Mouse (Mus musculus): ENCODE results near the gene Stxbp2. TPM values are rescaled to one million over a fixed set of nuclear protein-coding genes. Genes with fewer than 3 reads are reported as not detected.
"Not testable (repeated sequence)": the region's sequence is repeated elsewhere in the genome, so short reads cannot be mapped to it uniquely, and the experiment has no call there.

Gene Stxbp2
- polyA plus RNA-seq (2016; fragmentation: Nextera tagmentation; extraction: Ambion mirVana) = 79.1 and 81.4 TPM in 2 replicates

- peaks cover 20% of the 10 kb centered on the region for H3K36me3 ChIP-seq
- H3K4me1 ChIP-seq = peaks cover 12% of the 10 kb centered on the region
- H3K9me3 ChIP-seq = no peaks in the 10 kb centered on the region
- H3K27ac ChIP-seq = peak within 1 kb of the TSS; percentile 90
- DNase-seq (ENCODE audit: low spot score) = peak; percentile 91
- H3K4me3 ChIP-seq = peak within 1 kb of the TSS; percentile 83
- peaks cover 12% of the 10 kb centered on the region for H3K27me3 ChIP-seq (ENCODE audit: insufficient read depth, poor library complexity, severe bottlenecking)
- WGBS = 6% methylated on average over 47 of the region's 47 CpGs
Observed at GRCm38 (mm10) chr8:3630647-3631477, at the start of gene Stxbp2. TSS of gene Stxbp2 (plus strand) at chr8:3630955.

- not testable (repeated sequence) for DNase-seq (ENCODE audit: low spot score); H3K4me1 ChIP-seq; H3K4me3 ChIP-seq; H3K9me3 ChIP-seq; H3K36me3 ChIP-seq; H3K27ac ChIP-seq
- H3K27me3 ChIP-seq (ENCODE audit: insufficient read depth, poor library complexity, severe bottlenecking) = peaks cover 11% of the 10 kb centered on the region
- 71% methylated on average over 2 of the region's 3 CpGs for WGBS
Observed at GRCm38 (mm10) chr8:3581961-3582360, 48.8 kb upstream of the Stxbp2 start.

GRCm38 (mm10) chr8:3586452-3586851, 44.3 kb upstream of the Stxbp2 start:
- Histone ChIP-seq H3K27me3 (ENCODE audit: insufficient read depth, poor library complexity, severe bottlenecking) (peaks cover 19% of the 10 kb centered on the region), H3K4me3 (no peak overlapping the region), H3K36me3 (no peaks in the 10 kb centered on the region), H3K9me3 (no peaks in the 10 kb centered on the region), H3K27ac (no peak overlapping the region), H3K4me1 (peaks cover 7% of the 10 kb centered on the region)
- 85% methylated on average over 2 of the region's 2 CpGs for WGBS
- DNase-seq (ENCODE audit: low spot score) = no peak

- WGBS = 6% methylated on average over 7 of the region's 7 CpGs
- Histone ChIP-seq H3K4me1 (peaks cover 7% of the 10 kb centered on the region), H3K27me3 (ENCODE audit: insufficient read depth, poor library complexity, severe bottlenecking) (peaks cover 19% of the 10 kb centered on the region), H3K4me3 (peak within 1 kb of the TSS; percentile 74), H3K27ac (peak within 1 kb of the TSS; percentile 81), H3K36me3 (no peaks in the 10 kb centered on the region), H3K9me3 (no peaks in the 10 kb centered on the region)
- no peak for DNase-seq (ENCODE audit: low spot score)
Observed at GRCm38 (mm10) chr8:3586993-3587390, 43.8 kb upstream of the Stxbp2 start, which contains the start of gene Camsap3. TSS of gene Camsap3 (plus strand) at chr8:3587293.

GRCm38 (mm10) chr8:3587391-3588257, 43.1 kb upstream of the Stxbp2 start:
- Histone ChIP-seq H3K4me1 (peaks cover 7% of the 10 kb centered on the region), H3K27me3 (ENCODE audit: insufficient read depth, poor library complexity, severe bottlenecking) (peaks cover 19% of the 10 kb centered on the region), H3K9me3 (no peaks in the 10 kb centered on the region), H3K27ac (peak overlapping the region; percentile 81), H3K4me3 (peak overlapping the region; percentile 74), H3K36me3 (no peaks in the 10 kb centered on the region)
- DNase-seq (ENCODE audit: low spot score) = no peak
- under 1% methylated on average over 77 of the region's 77 CpGs for WGBS

- Histone ChIP-seq H3K4me1 (peaks cover 7% of the 10 kb centered on the region), H3K9me3 (no peaks in the 10 kb centered on the region), H3K36me3 (no peaks in the 10 kb centered on the region), H3K4me3 (peak overlapping the region; percentile 74), H3K27ac (peak overlapping the region; percentile 81), H3K27me3 (ENCODE audit: insufficient read depth, poor library complexity, severe bottlenecking) (peaks cover 19% of the 10 kb centered on the region)
- no peak for DNase-seq (ENCODE audit: low spot score)
- WGBS = 9% methylated on average over 11 of the region's 11 CpGs
Observed at GRCm38 (mm10) chr8:3588258-3588633, 42.5 kb upstream of the Stxbp2 start.

GRCm38 (mm10) chr8:3593470-3593869, 37.3 kb upstream of the Stxbp2 start:
- no peak overlapping the region for H3K27ac ChIP-seq
- 51% methylated on average over 3 of the region's 3 CpGs for WGBS

GRCm38 (mm10) chr8:3594466-3594865, 36.3 kb upstream of the Stxbp2 start:
- H3K27ac ChIP-seq = no peak overlapping the region
- H3K4me1 ChIP-seq = 0 out of 2 replicates have a peak, but pooled peaks cover 9% of the 10 kb centered on the region
- H3K36me3 ChIP-seq = no peaks in the 10 kb centered on the region
- H3K9me3 ChIP-seq = no peaks in the 10 kb centered on the region
- no peak for DNase-seq (ENCODE audit: low spot score)
- 80% methylated on average over 2 of the region's 2 CpGs for WGBS
- no peaks in the 10 kb centered on the region for H3K27me3 ChIP-seq (ENCODE audit: insufficient read depth, poor library complexity, severe bottlenecking)
- H3K4me3 ChIP-seq = no peak overlapping the region

More at GRCm38 (mm10) chr8:3593470-3593869, 37.3 kb upstream of the Stxbp2 start:
- no peaks in the 10 kb centered on the region for H3K9me3 ChIP-seq
- 0 out of 2 replicates have a peak, but pooled peaks cover 4% of the 10 kb centered on the region for H3K27me3 ChIP-seq (ENCODE audit: insufficient read depth, poor library complexity, severe bottlenecking)
- no peak overlapping the region for H3K4me3 ChIP-seq
- H3K36me3 ChIP-seq = no peaks in the 10 kb centered on the region
- H3K4me1 ChIP-seq = 0 out of 2 replicates have a peak, but pooled peaks cover 9% of the 10 kb centered on the region
- DNase-seq (ENCODE audit: low spot score) = no peak

- Histone ChIP-seq H3K4me1 (0 out of 2 replicates have a peak, but pooled peaks cover 9% of the 10 kb centered on the region), H3K27ac (no peak overlapping the region), H3K4me3 (no peak overlapping the region), H3K36me3 (no peaks in the 10 kb centered on the region), H3K27me3 (ENCODE audit: insufficient read depth, poor library complexity, severe bottlenecking) (no peaks in the 10 kb centered on the region), H3K9me3 (no peaks in the 10 kb centered on the region)
- WGBS = 65% methylated on average over 3 of the region's 3 CpGs
- DNase-seq (ENCODE audit: low spot score) = no peak
Observed at GRCm38 (mm10) chr8:3598054-3598453, 32.7 kb upstream of the Stxbp2 start.

GRCm38 (mm10) chr8:3599219-3599618, 31.5 kb upstream of the Stxbp2 start:
- Histone ChIP-seq H3K4me3 (no peak overlapping the region), H3K4me1 (no peaks in the 10 kb centered on the region), H3K27ac (no peak overlapping the region), H3K27me3 (ENCODE audit: insufficient read depth, poor library complexity, severe bottlenecking) (no peaks in the 10 kb centered on the region), H3K9me3 (no peaks in the 10 kb centered on the region), H3K36me3 (0 out of 2 replicates have a peak, but pooled peaks cover 1% of the 10 kb centered on the region)
- WGBS = 57% methylated on average over 1 of the region's 1 CpGs
- DNase-seq (ENCODE audit: low spot score) = no peak

- Histone ChIP-seq H3K9me3 (no peaks in the 10 kb centered on the region), H3K27me3 (ENCODE audit: insufficient read depth, poor library complexity, severe bottlenecking) (no peaks in the 10 kb centered on the region), H3K4me3 (no peak overlapping the region), H3K27ac (no peak overlapping the region), H3K4me1 (no peaks in the 10 kb centered on the region), H3K36me3 (0 out of 2 replicates have a peak, but pooled peaks cover 6% of the 10 kb centered on the region)
- DNase-seq (ENCODE audit: low spot score) = peak; percentile 65
- 74% methylated on average over 6 of the region's 6 CpGs for WGBS
Observed at GRCm38 (mm10) chr8:3600401-3600800, 30.4 kb upstream of the Stxbp2 start.

GRCm38 (mm10) chr8:3603439-3603838, 27.3 kb upstream of the Stxbp2 start:
- H3K27ac ChIP-seq = no peak overlapping the region
- peaks cover 16% of the 10 kb centered on the region for H3K36me3 ChIP-seq
- H3K27me3 ChIP-seq (ENCODE audit: insufficient read depth, poor library complexity, severe bottlenecking) = no peaks in the 10 kb centered on the region
- no peak overlapping the region for H3K4me3 ChIP-seq
- H3K4me1 ChIP-seq = 0 out of 2 replicates have a peak, but pooled peaks cover 2% of the 10 kb centered on the region
- 66% methylated on average over 13 of the region's 13 CpGs for WGBS
- peak; percentile 73 for DNase-seq (ENCODE audit: low spot score)
- no peaks in the 10 kb centered on the region for H3K9me3 ChIP-seq

All from heart, embryonic 10.5 days (tissue).